Mouse (Mus musculus): ENCODE measurements around the gene Lrmda. TPM values are rescaled to one million over a fixed set of nuclear protein-coding genes. Genes with fewer than 3 reads are reported as not detected.

Gene Lrmda
- polyA plus RNA-seq, 1 experiment, result 0.51 TPM

- WGBS, result 15% methylated on average over 3 of the region's 3 CpGs
- no peak overlapping the region for H3K27ac ChIP-seq (ENCODE audit: control insufficient read depth, insufficient read depth, low read length)
- H3K4me1 ChIP-seq (replicated peaks; ENCODE audit: control insufficient read depth, insufficient read depth, low read length), result no peaks in the 10 kb centered on the region
- no peaks in the 10 kb centered on the region for H3K36me3 ChIP-seq (ENCODE audit: control insufficient read depth, insufficient read depth, low read length)
- TF ChIP-seq POLR2A (IDR thresholded peaks at IDR 0.05; ENCODE audit: control insufficient read depth, extremely low read depth, insufficient read depth, low read length, poor library complexity) (no peak), CTCF (IDR thresholded peaks at IDR 0.05; ENCODE audit: borderline replicate concordance, control insufficient read depth, extremely low read depth, insufficient read depth, low read length, poor library complexity) (no peak)
- H3K27me3 ChIP-seq (ENCODE audit: control insufficient read depth, insufficient read depth, low read length), result no peaks in the 10 kb centered on the region
- H3K4me3 ChIP-seq (ENCODE audit: control insufficient read depth, insufficient read depth, low read length), result no peak overlapping the region
- DNase-seq, result no peak
These were observed 867.7 kb downstream of the Lrmda start for GRCm38 (mm10) chr14:22887182-22887581.

- 87% methylated on average over 1 of the region's 1 CpGs for WGBS
- H3K27ac ChIP-seq (ENCODE audit: control insufficient read depth, insufficient read depth, low read length), result no peak overlapping the region
- H3K27me3 ChIP-seq (ENCODE audit: control insufficient read depth, insufficient read depth, low read length), result no peaks in the 10 kb centered on the region
- TF ChIP-seq CTCF (IDR thresholded peaks at IDR 0.05; ENCODE audit: borderline replicate concordance, control insufficient read depth, extremely low read depth, insufficient read depth, low read length, poor library complexity) (no peak), POLR2A (IDR thresholded peaks at IDR 0.05; ENCODE audit: control insufficient read depth, extremely low read depth, insufficient read depth, low read length, poor library complexity) (no peak)
- no peaks in the 10 kb centered on the region for H3K36me3 ChIP-seq (ENCODE audit: control insufficient read depth, insufficient read depth, low read length)
- no peak overlapping the region for H3K4me3 ChIP-seq (ENCODE audit: control insufficient read depth, insufficient read depth, low read length)
- no peak for DNase-seq
- no peaks in the 10 kb centered on the region for H3K4me1 ChIP-seq (replicated peaks; ENCODE audit: control insufficient read depth, insufficient read depth, low read length)
These were observed 879.8 kb downstream of the Lrmda start for GRCm38 (mm10) chr14:22899312-22899711.

GRCm38 (mm10) chr14:22902116-22902515 lies 882.6 kb downstream of the Lrmda start:
- TF ChIP-seq CTCF (IDR thresholded peaks at IDR 0.05; ENCODE audit: borderline replicate concordance, control insufficient read depth, extremely low read depth, insufficient read depth, low read length, poor library complexity), result no peak
- TF ChIP-seq POLR2A (IDR thresholded peaks at IDR 0.05; ENCODE audit: control insufficient read depth, extremely low read depth, insufficient read depth, low read length, poor library complexity), result no peak
- no peak overlapping the region for H3K4me3 ChIP-seq (ENCODE audit: control insufficient read depth, insufficient read depth, low read length)
- no peaks in the 10 kb centered on the region for H3K27me3 ChIP-seq (ENCODE audit: control insufficient read depth, insufficient read depth, low read length)
- no peak overlapping the region for H3K27ac ChIP-seq (ENCODE audit: control insufficient read depth, insufficient read depth, low read length)
- no peak for DNase-seq
- WGBS, result 95% methylated on average over 1 of the region's 1 CpGs
- no peaks in the 10 kb centered on the region for H3K36me3 ChIP-seq (ENCODE audit: control insufficient read depth, insufficient read depth, low read length)
- H3K4me1 ChIP-seq (replicated peaks; ENCODE audit: control insufficient read depth, insufficient read depth, low read length), result no peaks in the 10 kb centered on the region

GRCm38 (mm10) chr14:22902914-22903313 lies 883.4 kb downstream of the Lrmda start:
- no peaks in the 10 kb centered on the region for H3K36me3 ChIP-seq (ENCODE audit: control insufficient read depth, insufficient read depth, low read length)
- no peak overlapping the region for H3K27ac ChIP-seq (ENCODE audit: control insufficient read depth, insufficient read depth, low read length)
- no peaks in the 10 kb centered on the region for H3K4me1 ChIP-seq (replicated peaks; ENCODE audit: control insufficient read depth, insufficient read depth, low read length)
- DNase-seq, result no peak
- no peak overlapping the region for H3K4me3 ChIP-seq (ENCODE audit: control insufficient read depth, insufficient read depth, low read length)
- no peak for TF ChIP-seq POLR2A (IDR thresholded peaks at IDR 0.05; ENCODE audit: control insufficient read depth, extremely low read depth, insufficient read depth, low read length, poor library complexity)
- TF ChIP-seq CTCF (IDR thresholded peaks at IDR 0.05; ENCODE audit: borderline replicate concordance, control insufficient read depth, extremely low read depth, insufficient read depth, low read length, poor library complexity), result no peak
- H3K27me3 ChIP-seq (ENCODE audit: control insufficient read depth, insufficient read depth, low read length), result no peaks in the 10 kb centered on the region
- WGBS, result 96% methylated on average over 2 of the region's 2 CpGs

- DNase-seq, result no peak
- Histone ChIP-seq H3K27ac (ENCODE audit: control insufficient read depth, insufficient read depth, low read length) (no peak overlapping the region), H3K27me3 (ENCODE audit: control insufficient read depth, insufficient read depth, low read length) (no peaks in the 10 kb centered on the region), H3K4me3 (ENCODE audit: control insufficient read depth, insufficient read depth, low read length) (no peak overlapping the region), H3K36me3 (ENCODE audit: control insufficient read depth, insufficient read depth, low read length) (no peaks in the 10 kb centered on the region), H3K4me1 (replicated peaks; ENCODE audit: control insufficient read depth, insufficient read depth, low read length) (no peaks in the 10 kb centered on the region)
- WGBS, result 92% methylated on average over 7 of the region's 7 CpGs
- TF ChIP-seq CTCF (IDR thresholded peaks at IDR 0.05; ENCODE audit: borderline replicate concordance, control insufficient read depth, extremely low read depth, insufficient read depth, low read length, poor library complexity), result no peak
- TF ChIP-seq POLR2A (IDR thresholded peaks at IDR 0.05; ENCODE audit: control insufficient read depth, extremely low read depth, insufficient read depth, low read length, poor library complexity), result no peak
These were observed 886.5 kb downstream of the Lrmda start for GRCm38 (mm10) chr14:22905741-22906667.

- H3K4me1 ChIP-seq (replicated peaks; ENCODE audit: control insufficient read depth, insufficient read depth, low read length), result no peaks in the 10 kb centered on the region
- H3K27ac ChIP-seq (ENCODE audit: control insufficient read depth, insufficient read depth, low read length), result no peak overlapping the region
- no peak overlapping the region for H3K4me3 ChIP-seq (ENCODE audit: control insufficient read depth, insufficient read depth, low read length)
- 82% methylated on average over 4 of the region's 4 CpGs for WGBS
- no peaks in the 10 kb centered on the region for H3K36me3 ChIP-seq (ENCODE audit: control insufficient read depth, insufficient read depth, low read length)
- no peak for TF ChIP-seq CTCF (IDR thresholded peaks at IDR 0.05; ENCODE audit: borderline replicate concordance, control insufficient read depth, extremely low read depth, insufficient read depth, low read length, poor library complexity)
- TF ChIP-seq POLR2A (IDR thresholded peaks at IDR 0.05; ENCODE audit: control insufficient read depth, extremely low read depth, insufficient read depth, low read length, poor library complexity), result no peak
- DNase-seq, result no peak
- no peaks in the 10 kb centered on the region for H3K27me3 ChIP-seq (ENCODE audit: control insufficient read depth, insufficient read depth, low read length)
These were observed 887.2 kb downstream of the Lrmda start for GRCm38 (mm10) chr14:22906716-22907115.
